Comparison of ENCODE assay signal across 7 mouse cellular contexts in genomic region chr5:64389202-64389929, GRCm38 (mm10).
DNase-seq lines count a peak whose midpoint lies in the region; ATAC-seq and TF ChIP-seq lines count a peak whose summit lies in the region.

No protein-coding gene starts in this region.

- no peak overlapping the region for H3K9ac ChIP-seq in ES-E14 (ENCODE audit: insufficient read depth, low read depth, low read length, poor library complexity, severe bottlenecking)
- no peak overlapping the region; the same call in 1 of the 2 replicates for H3K9ac ChIP-seq in heart, embryonic 12.5 days
- no peak overlapping the region for H3K9ac ChIP-seq in limb, embryonic 13.5 days

- no peak overlapping the region for H3K4me3 ChIP-seq in ES-E14 (ENCODE audit: insufficient read depth in 1 of 2, low read depth in 1 of 2, low read length in 2 of 2, poor library complexity in 1 of 2, severe bottlenecking in 1 of 2)
- no peak overlapping the region for H3K4me3 ChIP-seq in heart, embryonic 12.5 days
- H3K4me3 ChIP-seq in limb, embryonic 13.5 days = no peak overlapping the region

- 17% methylated on average over 6 of the region's 6 CpGs for WGBS in heart, embryonic 12.5 days
- 18% methylated on average over 6 of the region's 6 CpGs for WGBS in limb, embryonic 13.5 days

- H3K4me1 ChIP-seq in ES-E14 (ENCODE audit: control insufficient read depth in 2 of 2, insufficient read depth in 2 of 2, low read length in 2 of 2, poor library complexity in 1 of 2) = peaks cover 10 to 31% of the 10 kb centered on the region in 2 experiments
- peaks cover 23% of the 10 kb centered on the region for H3K4me1 ChIP-seq in heart, embryonic 12.5 days (replicated peaks)
- peaks cover 47% of the 10 kb centered on the region for H3K4me1 ChIP-seq in limb, embryonic 13.5 days

- peak; percentile 70 for ATAC-seq in heart, embryonic 12.5 days (ENCODE audit: insufficient number of reproducible peaks, low FRiP score)
- peak; percentile 74 for ATAC-seq in limb, embryonic 13.5 days (ENCODE audit: low FRiP score, low read depth)

- H3K9me3 ChIP-seq in ES-E14 (ENCODE audit: control insufficient read depth, insufficient read depth, low read depth, low read length) = no peaks in the 10 kb centered on the region
- H3K9me3 ChIP-seq in heart, embryonic 12.5 days (replicated peaks) = no peaks in the 10 kb centered on the region
- H3K9me3 ChIP-seq in limb, embryonic 13.5 days = no peaks in the 10 kb centered on the region

- in situ Hi-C loops in ES-E14 (cut with MboI; ENCODE audit: low sequenced_read_pairs in 2 of 2, unreplicated experiment in 2 of 2) = loop anchor here (5.0 to 10.0 kb wide), 4 partner anchors 195 to 475 kb away; no protein-coding TSS in a partner anchor

- H3K4me2 ChIP-seq in heart, embryonic 12.5 days = peak overlapping the region; percentile 1; the same call in 1 of the 2 replicates
- no peak overlapping the region for H3K4me2 ChIP-seq in limb, embryonic 13.5 days (replicated peaks)

- no peak for DNase-seq in ES-E14 (ENCODE audit: low read depth, low spot score)
- peak; percentile 85 for DNase-seq in adrenal gland, postnatal 14 days
- DNase-seq in thymus, postnatal 4 days = no peak
- no peak for DNase-seq in gastrocnemius, postnatal 25 days
- DNase-seq in layer of hippocampus, postnatal 25 days (ENCODE audit: extremely low spot score in 1 of 2, low spot score in 1 of 2) = no peak

- H3K36me3 ChIP-seq in ES-E14 (ENCODE audit: control insufficient read depth, insufficient read depth, low read length, poor library complexity, severe bottlenecking) = no peaks in the 10 kb centered on the region
- H3K36me3 ChIP-seq in heart, embryonic 12.5 days = no peaks in the 10 kb centered on the region
- H3K36me3 ChIP-seq in limb, embryonic 13.5 days = no peaks in the 10 kb centered on the region

- peak overlapping the region; percentile 70; the same call in 1 of the 2 replicates for H3K27ac ChIP-seq in ES-E14 (ENCODE audit: insufficient read depth, low read depth, low read length, poor library complexity, severe bottlenecking)
- H3K27ac ChIP-seq in heart, embryonic 12.5 days (ENCODE audit: poor library complexity, severe bottlenecking) = peak overlapping the region; percentile 86
- H3K27ac ChIP-seq in limb, embryonic 13.5 days = peak overlapping the region; percentile 63

- H3K27me3 ChIP-seq in heart, embryonic 12.5 days (replicated peaks) = no peaks in the 10 kb centered on the region
- H3K27me3 ChIP-seq in limb, embryonic 13.5 days = no peaks in the 10 kb centered on the region

TF ChIP-seq in ES-E14, 5 proteins besides CTCF, POLR2A, EP300 and RAD21:
- no peak for TF ChIP-seq HCFC1 (IDR thresholded peaks at IDR 0.05; ENCODE audit: borderline replicate concordance, insufficient read depth, low read length)
- TF ChIP-seq CHD2 (IDR thresholded peaks at IDR 0.05; ENCODE audit: low read depth, low read length) = no peak
- no peak for TF ChIP-seq ZC3H11A (IDR thresholded peaks at IDR 0.05; ENCODE audit: borderline replicate concordance, low read depth, low read length)
- TF ChIP-seq MAFK (IDR thresholded peaks at IDR 0.05; ENCODE audit: insufficient read depth, low read depth, low read length) = no peak
- TF ChIP-seq ZNF384 (IDR thresholded peaks at IDR 0.05; ENCODE audit: low read depth, low read length) = no peak
